Mouse (Mus musculus) right cerebral cortex, adult 18-20 months (tissue): ENCODE measurements at regions not wholly inside any gene's neighbourhood (a gene's known extent, or its start where the extent isn't known, plus 50 kb on each side); places are given as distances from the start of the nearest gene placed in this dataset.

Source experiments
- DNase-seq: peaks from one replicate; pipeline ENCODE4 v3.0.0; 2022; ENCODE audit warnings: mixed read lengths

DNA sequence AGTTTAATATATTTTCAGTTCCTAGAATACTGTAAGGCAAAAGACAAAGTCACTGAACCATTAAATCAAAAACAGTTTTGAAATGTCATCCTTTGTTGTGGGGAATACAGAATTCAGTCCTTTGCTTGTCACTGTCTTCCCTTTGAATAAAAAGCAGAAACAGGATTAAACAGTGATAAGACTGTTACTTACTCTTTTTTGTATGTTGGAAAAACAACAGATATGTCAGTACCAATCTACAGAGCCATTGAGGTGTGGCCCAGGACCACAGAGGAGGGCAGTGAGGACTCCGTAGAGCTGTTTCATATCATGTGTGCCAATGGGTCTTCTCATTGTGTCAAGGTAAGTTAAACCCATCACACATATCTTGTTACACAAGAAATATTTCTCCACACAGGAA lies 55.6 kb upstream of the Mbnl1 start:
- DNase-seq: no peak

DNA sequence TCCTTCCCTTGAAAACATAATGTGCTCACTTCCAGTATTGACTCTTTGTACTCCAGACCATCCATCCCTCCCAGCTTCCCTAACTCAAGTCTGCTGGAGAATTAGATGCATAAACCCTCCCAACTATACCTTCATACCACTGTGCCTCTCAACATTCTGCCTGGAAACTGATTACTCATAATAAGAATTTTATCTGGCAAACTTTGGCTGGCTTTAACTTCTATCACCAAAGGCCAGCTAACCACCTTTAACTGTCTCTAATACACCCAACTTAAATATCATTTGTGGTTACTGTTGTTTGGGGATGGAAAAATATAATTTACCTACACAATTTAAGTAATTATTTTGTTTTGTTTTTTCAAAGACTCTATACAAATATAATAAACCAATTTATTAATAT lies 54.0 kb upstream of the Mbnl1 start:
- DNase-seq: no peak

GRCm38 (mm10) chr3:60419216-60419615 lies 53.4 kb upstream of the Mbnl1 start:
- DNase-seq: no peak
